Mouse (Mus musculus) skeletal muscle tissue, adult 2 months (tissue): ENCODE results near the gene Plekhm2.

ENCODE experiments used
- DNase-seq: peaks from one replicate; pipeline ENCODE4 v3.0.0-alpha.2; 2012; ENCODE audit warnings: low read depth, low spot score

Plekhm2 gene

GRCm38 (mm10) chr4:141663122-141663931 lies 1.4 kb downstream of the Plekhm2 start:
- no peak for DNase-seq

DNA sequence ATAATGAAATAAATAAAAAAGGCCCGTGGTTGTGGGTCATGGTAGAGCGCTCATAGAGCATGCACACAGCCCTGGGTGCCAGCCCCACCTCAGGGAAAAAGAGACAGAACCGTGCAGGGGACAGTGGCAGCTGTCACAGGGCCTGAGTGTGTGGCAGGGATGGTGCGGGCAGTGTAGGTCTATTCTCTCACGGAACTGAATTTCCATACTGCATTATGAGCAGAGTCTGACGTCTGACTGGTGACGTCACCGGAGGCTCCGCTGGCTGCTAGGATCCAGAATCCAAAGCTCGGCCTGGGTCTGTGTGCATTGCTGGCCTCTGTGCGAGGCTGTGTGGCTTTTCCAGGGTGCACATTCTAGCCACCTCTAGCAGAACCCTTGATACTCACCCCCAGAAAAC lies 3.8 kb downstream of the Plekhm2 start:
- no peak for DNase-seq

DNA sequence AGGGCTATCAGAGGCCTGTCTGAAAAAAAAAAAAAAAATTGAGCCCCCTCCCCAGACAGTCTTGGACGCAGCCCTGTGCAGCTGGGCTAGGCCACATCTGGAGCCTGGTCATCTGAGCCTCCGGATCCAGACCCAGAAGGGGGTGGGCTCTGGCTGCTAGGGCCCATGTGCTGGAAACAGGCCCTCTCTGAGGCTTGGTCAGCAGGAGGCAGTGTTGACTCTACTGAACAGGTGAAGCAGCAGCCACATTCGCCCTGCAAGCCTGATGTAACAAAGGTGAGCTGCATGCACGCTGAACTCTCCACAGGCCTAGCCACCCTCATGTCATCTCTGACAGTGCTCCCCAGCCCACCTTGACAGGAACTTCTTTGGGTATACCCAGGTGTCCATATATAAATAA lies 5.0 kb downstream of the Plekhm2 start:
- DNase-seq = no peak

- no peak for DNase-seq
These were observed 5.7 kb downstream of the Plekhm2 start for GRCm38 (mm10) chr4:141658846-141659484.

- DNase-seq = no peak
These were observed 7.8 kb downstream of the Plekhm2 start for GRCm38 (mm10) chr4:141656932-141657331.

GRCm38 (mm10) chr4:141655908-141656608 lies 8.6 kb downstream of the Plekhm2 start:
- peak; percentile 70 for DNase-seq

- DNase-seq = no peak
These were observed 10.2 kb downstream of the Plekhm2 start for GRCm38 (mm10) chr4:141654509-141654908.

DNA sequence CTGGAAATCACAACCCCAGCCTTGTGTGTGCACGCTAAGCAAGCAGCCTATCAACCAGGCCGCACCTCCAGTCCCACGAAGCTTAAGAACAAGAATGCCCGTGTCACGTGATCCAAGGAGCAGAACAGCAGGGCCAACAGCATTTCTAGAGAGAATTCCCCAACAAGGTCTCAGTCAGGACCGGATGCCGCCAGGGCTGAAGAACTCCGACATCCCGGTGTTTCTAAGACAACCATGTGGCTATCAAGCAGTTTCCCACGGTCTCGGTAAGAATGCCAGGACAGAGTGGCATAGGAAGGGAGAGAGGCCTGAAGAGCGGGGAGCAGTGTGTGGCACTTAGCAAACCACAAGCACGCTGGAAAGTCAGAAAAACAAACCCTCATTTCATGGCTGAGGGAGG lies 10.9 kb downstream of the Plekhm2 start:
- DNase-seq = no peak

GRCm38 (mm10) chr4:141653044-141653443 lies 11.7 kb downstream of the Plekhm2 start:
- no peak for DNase-seq

DNA sequence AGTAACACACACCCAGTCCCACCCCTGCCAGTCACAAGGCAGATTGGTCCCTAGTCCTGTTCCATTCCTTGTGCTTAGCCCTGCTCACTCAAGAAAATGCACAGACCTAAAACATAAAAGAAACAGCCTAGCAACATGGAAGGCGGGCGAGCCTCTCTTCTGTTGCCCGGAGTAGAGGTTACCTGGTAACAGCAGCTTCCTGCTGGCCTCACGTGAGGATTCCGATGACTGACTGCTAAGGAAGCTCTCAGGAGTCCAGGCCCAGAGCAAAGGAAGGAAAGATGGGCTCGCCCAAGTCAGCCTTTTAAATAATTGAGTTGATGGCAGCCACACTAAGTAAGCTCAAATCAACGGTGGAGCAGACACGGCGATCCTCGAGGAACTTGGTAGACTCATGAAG lies 12.8 kb downstream of the Plekhm2 start:
- no peak for DNase-seq

DNA sequence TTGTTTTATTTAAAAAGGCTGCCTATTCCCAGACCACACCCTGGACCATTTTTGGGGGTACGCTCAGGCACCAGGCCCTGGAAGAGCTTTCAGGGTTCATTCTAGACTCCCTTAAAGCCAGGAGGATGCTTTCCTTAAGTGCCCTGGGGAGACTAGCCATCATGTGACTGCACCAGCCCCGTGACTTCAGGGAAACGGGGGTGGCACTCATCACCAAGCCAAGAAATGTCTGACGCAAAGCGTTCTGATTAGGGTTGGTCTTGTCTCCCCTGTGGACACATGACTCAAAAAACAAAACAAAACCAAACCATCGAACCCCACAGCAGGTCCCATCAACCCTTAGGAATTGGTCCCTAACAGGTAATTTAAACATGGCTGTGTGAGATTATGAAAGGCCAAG lies 13.4 kb downstream of the Plekhm2 start:
- DNase-seq = no peak

GRCm38 (mm10) chr4:141649244-141649643 lies 15.5 kb downstream of the Plekhm2 start:
- no peak for DNase-seq

DNA sequence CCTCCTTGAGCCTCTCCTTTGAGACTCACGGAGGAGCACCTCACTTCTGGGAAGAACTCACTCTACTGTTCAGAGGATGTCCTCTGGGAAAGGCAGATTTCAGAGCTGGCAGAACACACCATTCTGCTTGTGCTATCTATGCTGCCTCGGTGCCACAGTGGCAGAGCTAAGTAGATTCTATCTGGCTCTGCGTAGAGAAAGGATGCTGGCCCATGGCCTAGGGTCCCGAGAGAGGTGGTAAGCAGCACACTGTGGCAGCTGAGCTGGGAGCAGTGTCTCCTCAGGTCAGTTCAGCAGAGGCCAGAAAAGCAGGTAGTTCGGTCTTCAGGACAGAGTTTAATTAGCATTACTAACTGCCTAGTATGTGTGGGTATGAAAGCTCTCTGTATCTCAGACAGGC lies 16.4 kb downstream of the Plekhm2 start:
- DNase-seq = peak; percentile 66

DNA sequence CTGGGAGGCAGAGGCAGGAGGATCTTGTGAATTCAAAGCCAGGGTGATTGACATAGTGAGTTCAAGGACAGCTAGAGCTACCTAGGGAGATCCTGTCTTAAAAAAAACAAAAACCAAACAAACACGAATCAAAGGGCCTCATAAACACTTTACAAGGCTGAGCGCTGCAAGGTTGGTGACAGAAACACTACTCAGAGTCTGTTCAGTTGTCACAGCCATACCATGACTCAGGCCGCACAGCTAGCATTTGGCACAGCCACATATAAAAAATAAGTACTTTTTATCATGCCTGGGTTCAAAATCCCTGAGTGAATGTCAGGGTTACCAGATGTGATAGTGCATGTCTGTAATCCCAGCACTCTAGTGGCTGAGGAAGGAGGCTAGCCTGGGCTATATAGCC lies 17.5 kb downstream of the Plekhm2 start:
- DNase-seq = no peak

DNA sequence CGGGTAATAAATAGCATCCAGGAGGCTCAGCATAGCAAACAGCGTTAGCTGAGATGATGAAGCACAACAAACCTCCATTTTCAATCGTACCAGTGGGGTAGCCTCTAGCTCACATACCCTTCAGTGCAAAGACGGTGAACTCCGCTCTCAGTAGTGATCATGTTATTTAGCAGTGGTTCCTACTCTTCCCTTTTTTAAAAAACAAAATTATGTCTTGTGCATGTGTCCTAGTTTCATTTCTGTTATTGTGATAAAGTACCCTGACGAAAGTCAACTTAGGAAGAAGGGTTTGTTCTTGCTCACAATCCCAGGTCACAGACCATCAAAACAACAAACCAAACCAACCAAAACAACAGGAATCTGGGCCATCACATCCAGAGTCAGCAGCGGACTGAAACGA lies 18.7 kb downstream of the Plekhm2 start:
- no peak for DNase-seq

GRCm38 (mm10) chr4:141643118-141643855 lies 21.4 kb downstream of the Plekhm2 start:
- peak; percentile 88 for DNase-seq

- no peak for DNase-seq
These were observed 22.5 kb downstream of the Plekhm2 start for GRCm38 (mm10) chr4:141641961-141642811.

DNA sequence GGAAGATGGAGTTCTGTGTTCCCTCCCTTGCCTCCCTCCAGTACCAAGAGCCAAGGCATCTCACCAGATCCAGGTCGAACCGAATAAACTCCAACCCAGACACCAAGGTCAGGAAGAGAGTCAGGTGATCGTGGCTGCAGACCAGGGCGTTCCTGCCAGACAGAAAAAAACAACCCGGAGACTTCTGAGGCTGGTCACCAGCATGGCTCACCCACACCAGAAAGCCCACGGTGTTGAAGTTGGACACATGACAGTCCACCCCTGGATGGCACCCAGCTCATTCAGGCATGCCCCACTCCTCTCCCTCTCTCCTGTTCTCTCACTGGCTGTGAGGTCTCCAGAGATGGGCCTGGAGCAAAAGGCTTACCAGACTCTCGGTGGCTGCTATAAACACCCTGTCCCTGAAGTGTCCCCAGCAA lies 23.3 kb downstream of the Plekhm2 start:
- DNase-seq = peak; percentile 52

DNA sequence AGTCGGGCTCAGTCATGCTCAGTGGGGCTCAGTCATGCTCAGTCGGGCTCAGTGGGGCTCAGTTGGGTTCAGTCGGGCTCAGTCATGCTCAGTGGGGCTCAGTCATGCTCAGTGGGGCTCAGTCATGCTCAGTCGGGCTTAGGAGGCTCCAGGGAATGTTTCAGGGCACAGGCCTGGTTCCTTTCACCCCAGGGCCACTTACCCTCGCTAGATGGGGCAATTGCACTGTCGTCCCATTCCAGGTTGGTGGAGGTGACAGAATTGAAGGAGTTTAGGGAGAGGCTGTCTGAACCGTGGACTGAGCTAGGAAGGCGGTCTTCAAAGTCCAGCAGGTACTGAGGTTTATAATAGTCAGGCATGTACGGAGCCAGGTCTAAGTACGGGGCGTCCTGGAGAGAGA lies 25.2 kb downstream of the Plekhm2 start:
- DNase-seq = no peak

GRCm38 (mm10) chr4:141636693-141637092 lies 28.0 kb downstream of the Plekhm2 start:
- DNase-seq = no peak

GRCm38 (mm10) chr4:141635991-141636390 lies 28.7 kb downstream of the Plekhm2 start:
- DNase-seq = no peak
